Mouse (Mus musculus) midbrain, postnatal 0 days (tissue): ENCODE data around the gene Tlr9. TPM values are rescaled to one million over a fixed set of nuclear protein-coding genes. Genes with fewer than 3 reads are reported as not detected.
A peak's percentile ranks its signal among the peaks of the same experiment; 100 is the strongest.

Experiments used
- ATAC-seq: fragments of 200-750 bp; cut with Nextera tagmentation; 2 replicates; pipeline ENCODE4 v1.8.0; 2017; ENCODE audit warnings: moderate number of reproducible peaks, mild to moderate bottlenecking, moderate TSS enrichment, moderate library complexity; ENCODE audit not compliant: low FRiP score
- DNase-seq: peaks from one replicate; pipeline ENCODE4 v3.0.0-alpha.2; 2015; ENCODE audit warnings: low spot score
- H3K27ac ChIP-seq: fragments of 300-500 bp; sonication (generic); 2 replicates; pipeline ENCODE4 v1.5.1; 2014; ENCODE audit warnings: low read depth, mild to moderate bottlenecking, low read length, mixed read lengths
- H3K27me3 ChIP-seq: fragments of 300-500 bp; sonication (generic); 2 replicates; pipeline ENCODE4 v1.6.1; 2014; ENCODE audit warnings: low read length, control low read depth, mixed read lengths; ENCODE audit not compliant: insufficient read depth
- H3K36me3 ChIP-seq: fragments of 300-500 bp; sonication (generic); 2 replicates; pipeline ENCODE4 v1.6.1; 2014; ENCODE audit warnings: low read length, control low read depth, mixed read lengths; ENCODE audit not compliant: insufficient read depth
- H3K4me1 ChIP-seq: fragments of 300-500 bp; sonication (generic); 2 replicates; pipeline ENCODE4 v1.6.1; 2014; ENCODE audit warnings: mild to moderate bottlenecking, control low read depth, antibody characterized with exemption, low read length, mixed read lengths; ENCODE audit not compliant: insufficient read depth
- H3K4me2 ChIP-seq: fragments of 300-500 bp; sonication (generic); 2 replicates; pipeline ENCODE4 v1.6.1; 2014; ENCODE audit warnings: low read depth, mild to moderate bottlenecking, low read length, mixed read lengths; ENCODE audit not compliant: poor library complexity, severe bottlenecking
- H3K4me3 ChIP-seq: fragments of 300-500 bp; sonication (generic); 2 replicates; pipeline ENCODE4 v1.5.1; 2014; ENCODE audit warnings: low read depth, mild to moderate bottlenecking, low read length, moderate library complexity
- H3K9ac ChIP-seq: fragments of 300-500 bp; sonication (generic); replicated peaks from 2 replicates; pipeline ENCODE4 v1.6.1; 2014; ENCODE audit warnings: mild to moderate bottlenecking, low read length, moderate library complexity, mixed read lengths; ENCODE audit not compliant: poor library complexity, severe bottlenecking
- H3K9me3 ChIP-seq: fragments of 300-500 bp; sonication (generic); 2 replicates; pipeline ENCODE4 v1.6.1; 2016; ENCODE audit warnings: low read length, control low read depth
- CTCF ChIP-seq: IDR thresholded peaks from 2 replicates; pipeline ENCODE4 v1.5.1; 2016; ENCODE audit warnings: antibody characterized with exemption, mild to moderate bottlenecking
- WGBS: fragments of 180-500 bp; shearing (Covaris S2); extraction: QIAGEN DNeasy Blood & Tissue Kit; methylation state at CpG from one replicate; pipeline ENCODE4 v1.1.7; 2014; 5-methylcytosine and 5-hydroxymethylcytosine counted together
- polyA plus RNA-seq: library from polyadenylated mRNA; unstranded; fragments of >200 nt; fragmentation: Nextera tagmentation; extraction: Ambion mirVana; gene quantifications from 2 replicates; pipeline ENCODE4 v1.2.1, GENCODE M21; 2015
- total RNA-seq: library from RNA; depleted of rRNA; stranded (reverse); fragments of >200 nt; gene quantifications from 2 replicates; pipeline ENCODE4 v1.2.3, GENCODE M21; 2014; rRNA removed

The Tlr9 gene
- total RNA-seq: 0.49 and 0.85 TPM in 2 replicates
- polyA plus RNA-seq: 0.07 and 0.16 TPM in 2 replicates

- Histone ChIP-seq H3K9ac (no peak within 1 kb of the TSS), H3K4me2 (no peak within 1 kb of the TSS), H3K4me1 (0 out of 2 replicates have a peak, but pooled peaks cover 4% of the 10 kb centered on the region), H3K27ac (no peak within 1 kb of the TSS), H3K9me3 (no peaks in the 10 kb centered on the region), H3K36me3 (no peaks in the 10 kb centered on the region), H3K27me3 (no peaks in the 10 kb centered on the region), H3K4me3 (no peak within 1 kb of the TSS)
- DNase-seq: no peak
- ATAC-seq: no peak
- no peak for TF ChIP-seq CTCF
- WGBS: 84% methylated on average over 4 of the region's 4 CpGs
These were observed at the start of gene Tlr9 for GRCm38 (mm10) chr9:106222261-106222851. Gene Tlr9, plus strand, starts transcription at chr9:106222598.

GRCm38 (mm10) chr9:106173363-106173762, 49.0 kb upstream of the Tlr9 start:
- 58% methylated on average over 2 of the region's 2 CpGs for WGBS
- no peak for TF ChIP-seq CTCF
- Histone ChIP-seq H3K9ac (no peak overlapping the region), H3K4me2 (peak overlapping the region; percentile 72), H3K27ac (no peak overlapping the region), H3K4me3 (peak overlapping the region; percentile 98), H3K27me3 (no peaks in the 10 kb centered on the region), H3K36me3 (peaks cover 13% of the 10 kb centered on the region), H3K4me1 (peaks cover 23% of the 10 kb centered on the region), H3K9me3 (no peaks in the 10 kb centered on the region)
- DNase-seq (no peak), ATAC-seq (no peak)

GRCm38 (mm10) chr9:106175552-106176200, 46.7 kb upstream of the Tlr9 start:
- no peak for TF ChIP-seq CTCF
- Histone ChIP-seq H3K9me3 (no peaks in the 10 kb centered on the region), H3K36me3 (peaks cover 19% of the 10 kb centered on the region), H3K4me1 (peaks cover 18% of the 10 kb centered on the region), H3K4me3 (no peak overlapping the region), H3K27ac (no peak overlapping the region), H3K9ac (no peak overlapping the region), H3K4me2 (no peak overlapping the region), H3K27me3 (no peaks in the 10 kb centered on the region)
- WGBS: 74% methylated on average over 3 of the region's 3 CpGs
- ATAC-seq (no peak), DNase-seq (no peak)

GRCm38 (mm10) chr9:106176769-106177168, 45.6 kb upstream of the Tlr9 start:
- WGBS: 85% methylated on average over 5 of the region's 5 CpGs
- no peak overlapping the region for H3K27ac ChIP-seq
- TF ChIP-seq CTCF: no peak
- DNase-seq (no peak), ATAC-seq (no peak)
- H3K36me3 ChIP-seq: peaks cover 26% of the 10 kb centered on the region
- no peaks in the 10 kb centered on the region for H3K27me3 ChIP-seq
- H3K9ac ChIP-seq: no peak overlapping the region
- no peak overlapping the region for H3K4me2 ChIP-seq
- peaks cover 18% of the 10 kb centered on the region for H3K4me1 ChIP-seq
- H3K9me3 ChIP-seq: no peaks in the 10 kb centered on the region
- no peak overlapping the region for H3K4me3 ChIP-seq

GRCm38 (mm10) chr9:106177799-106178198, 44.6 kb upstream of the Tlr9 start:
- no peak overlapping the region for H3K4me2 ChIP-seq
- DNase-seq: no peak
- H3K27me3 ChIP-seq: no peaks in the 10 kb centered on the region
- H3K4me3 ChIP-seq: no peak overlapping the region
- H3K9ac ChIP-seq: no peak overlapping the region
- H3K27ac ChIP-seq: no peak overlapping the region
- WGBS: 93% methylated on average over 6 of the region's 6 CpGs
- ATAC-seq: no peak
- no peaks in the 10 kb centered on the region for H3K9me3 ChIP-seq
- H3K36me3 ChIP-seq: peaks cover 35% of the 10 kb centered on the region
- TF ChIP-seq CTCF: no peak
- H3K4me1 ChIP-seq: peaks cover 18% of the 10 kb centered on the region

GRCm38 (mm10) chr9:106179454-106179853, 42.9 kb upstream of the Tlr9 start:
- Histone ChIP-seq H3K36me3 (peaks cover 50% of the 10 kb centered on the region), H3K27me3 (no peaks in the 10 kb centered on the region)
- 84% methylated on average over 2 of the region's 2 CpGs for WGBS

More at GRCm38 (mm10) chr9:106179454-106179853, 42.9 kb upstream of the Tlr9 start:
- Histone ChIP-seq H3K9me3 (no peaks in the 10 kb centered on the region), H3K27ac (no peak overlapping the region), H3K4me1 (peaks cover 7% of the 10 kb centered on the region; the same call in 1 of the 2 replicates), H3K4me2 (no peak overlapping the region), H3K9ac (no peak overlapping the region), H3K4me3 (no peak overlapping the region)
- no peak for TF ChIP-seq CTCF
- no peak for ATAC-seq
- no peak for DNase-seq
